Mouse (Mus musculus) myocyte (in vitro differentiated cells): ENCODE measurements at regions not wholly inside any gene's neighbourhood (a gene's known extent, or its start where the extent isn't known, plus 50 kb on each side); places are given as distances from the start of the nearest gene placed in this dataset.
"Not testable (repeated sequence)": the region's sequence is repeated elsewhere in the genome, so short reads cannot be mapped to it uniquely, and the experiment has no call there.

Experiments
- MAX ChIP-seq: IDR thresholded peaks from one replicate; pipeline ENCODE4 v1.6.1; 2011; ENCODE audit warnings: low read depth, mild to moderate bottlenecking, control low read depth
- MYOD1 ChIP-seq, 3 experiments: IDR thresholded peaks; one replicate each; pipeline ENCODE4 v1.6.1; 2011; ENCODE audit warnings: control low read depth in 2 of 3, low read depth in 2 of 3, mild to moderate bottlenecking in 2 of 3, moderate library complexity in 1 of 3; ENCODE audit not compliant: insufficient read length in 2 of 3, control insufficient read depth in 1 of 3
- POLR2A ChIP-seq: IDR thresholded peaks from one replicate; pipeline ENCODE4 v1.6.1; 2011; ENCODE audit warnings: low read depth, mild to moderate bottlenecking, control low read depth, moderate library complexity; ENCODE audit not compliant: insufficient read length

GRCm38 (mm10) chr14:53166327-53166726, 670.8 kb upstream of the Olfr1507 start:
- not testable (repeated sequence) for TF ChIP-seq POLR2A; MYOD1 (IDR thresholded peaks at IDR 0.05; ENCODE audit: control insufficient read depth in 1 of 3, insufficient read length in 2 of 3, low read depth in 2 of 3); MAX
